Mouse (Mus musculus) forebrain, embryonic 13.5 days (tissue): ENCODE measurements at regions not wholly inside any gene's neighbourhood (a gene's known extent, or its start where the extent isn't known, plus 50 kb on each side); places are given as distances from the start of the nearest gene placed in this dataset.

ENCODE experiments used
- ATAC-seq: fragments of 200-750 bp; cut with Nextera tagmentation; 2 replicates; pipeline ENCODE4 v1.8.0; 2017
- H3K27ac ChIP-seq: fragments of 300-500 bp; sonication (generic); 2 replicates; pipeline ENCODE4 v1.5.1; 2015; ENCODE audit warnings: inconsistent platforms, mild to moderate bottlenecking, moderate library complexity
- H3K27me3 ChIP-seq: fragments of 300-500 bp; sonication (generic); 2 replicates; pipeline ENCODE4 v1.6.1; 2015; ENCODE audit warnings: mild to moderate bottlenecking, inconsistent platforms
- H3K36me3 ChIP-seq: fragments of 300-500 bp; sonication (generic); 2 replicates; pipeline ENCODE4 v1.6.1; 2015; ENCODE audit warnings: mild to moderate bottlenecking, inconsistent platforms; ENCODE audit not compliant: poor library complexity, severe bottlenecking
- H3K4me1 ChIP-seq: fragments of 300-500 bp; sonication (generic); 2 replicates; pipeline ENCODE4 v1.6.1; 2015; ENCODE audit warnings: inconsistent platforms
- H3K4me2 ChIP-seq: fragments of 300-500 bp; sonication (generic); 2 replicates; pipeline ENCODE4 v1.6.1; 2015; ENCODE audit warnings: inconsistent platforms, mild to moderate bottlenecking, moderate library complexity
- H3K4me3 ChIP-seq: fragments of 300-500 bp; sonication (generic); 2 replicates; pipeline ENCODE4 v1.5.1; 2015; ENCODE audit warnings: mild to moderate bottlenecking, inconsistent platforms
- H3K9ac ChIP-seq: fragments of 300-500 bp; sonication (generic); 2 replicates; pipeline ENCODE4 v1.6.1; 2015; ENCODE audit warnings: mild to moderate bottlenecking, inconsistent platforms
- H3K9me3 ChIP-seq: fragments of 300-500 bp; sonication (generic); replicated peaks from 2 replicates; pipeline ENCODE4 v1.6.1; 2016; ENCODE audit warnings: inconsistent platforms
- WGBS: fragments of 180-500 bp; shearing (Covaris S2); methylation state at CpG from one replicate; pipeline ENCODE4 v1.1.7; 2015; 5-methylcytosine and 5-hydroxymethylcytosine counted together

GRCm38 (mm10) chr1:128914811-128915210, 322.7 kb upstream of the Cxcr4 start:
- Histone ChIP-seq H3K9ac (no peak overlapping the region), H3K9me3 (no peaks in the 10 kb centered on the region), H3K4me1 (no peaks in the 10 kb centered on the region), H3K27ac (no peak overlapping the region), H3K4me2 (no peak overlapping the region), H3K4me3 (no peak overlapping the region), H3K27me3 (no peaks in the 10 kb centered on the region), H3K36me3 (no peaks in the 10 kb centered on the region)
- no peak for ATAC-seq
- WGBS: 78% methylated on average over 1 of the region's 1 CpGs

DNA sequence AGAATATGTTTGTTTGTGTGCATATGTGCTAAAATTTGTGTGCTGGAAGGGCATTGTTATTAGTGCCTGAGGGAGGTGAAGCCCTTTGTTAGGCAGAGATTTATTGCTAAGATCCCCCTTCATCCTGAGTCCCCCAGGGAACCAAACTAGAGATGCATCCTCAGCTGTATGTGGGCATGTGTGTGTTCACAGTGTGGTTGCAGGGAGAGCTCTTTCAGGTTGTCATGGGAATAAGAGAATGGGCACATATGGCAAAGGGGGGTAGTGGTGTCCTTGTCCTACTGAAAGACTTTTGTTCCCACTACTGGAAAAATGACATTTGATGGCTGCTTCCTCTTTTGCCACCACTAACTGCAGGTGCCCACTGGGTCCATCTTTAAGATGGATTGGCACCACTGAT, 320.4 kb upstream of the Cxcr4 start:
- no peak for ATAC-seq
- no peak overlapping the region for H3K4me2 ChIP-seq
- no peaks in the 10 kb centered on the region for H3K27me3 ChIP-seq
- no peaks in the 10 kb centered on the region for H3K9me3 ChIP-seq
- H3K27ac ChIP-seq: no peak overlapping the region
- no peak overlapping the region for H3K4me3 ChIP-seq
- no peak overlapping the region for H3K9ac ChIP-seq
- no peaks in the 10 kb centered on the region for H3K36me3 ChIP-seq
- no peaks in the 10 kb centered on the region for H3K4me1 ChIP-seq

DNA sequence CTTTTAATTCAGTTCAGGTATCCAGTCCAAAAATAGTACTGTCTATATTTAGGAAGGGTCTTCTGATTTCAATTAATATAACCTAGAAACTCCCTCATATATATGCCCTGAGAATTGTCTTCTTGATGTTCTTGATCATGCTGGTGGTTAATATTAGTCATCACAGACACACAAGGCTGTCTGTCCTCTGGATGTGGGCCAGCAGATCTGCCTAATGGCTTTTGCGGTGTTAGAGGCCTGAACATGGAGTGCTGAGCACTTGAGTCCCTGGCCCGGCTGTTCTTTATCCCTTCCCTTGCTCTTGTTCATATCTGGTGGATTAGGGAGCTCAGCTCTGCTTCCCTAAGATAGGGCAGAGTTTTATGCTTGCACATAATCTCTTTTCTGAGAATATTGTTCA, 315.5 kb upstream of the Cxcr4 start:
- no peak for ATAC-seq
- no peak overlapping the region for H3K4me2 ChIP-seq

GRCm38 (mm10) chr1:128898025-128898424, 305.9 kb upstream of the Cxcr4 start:
- Histone ChIP-seq H3K27ac (no peak overlapping the region), H3K36me3 (no peaks in the 10 kb centered on the region), H3K9ac (no peak overlapping the region), H3K4me2 (no peak overlapping the region), H3K4me1 (no peaks in the 10 kb centered on the region), H3K9me3 (no peaks in the 10 kb centered on the region), H3K27me3 (no peaks in the 10 kb centered on the region), H3K4me3 (no peak overlapping the region)
- 44% methylated on average over 8 of the region's 8 CpGs for WGBS
- no peak for ATAC-seq

More for the DNA sequence above, 315.5 kb upstream of the Cxcr4 start:
- Histone ChIP-seq H3K36me3 (no peaks in the 10 kb centered on the region), H3K4me3 (no peak overlapping the region), H3K9me3 (no peaks in the 10 kb centered on the region), H3K27ac (no peak overlapping the region), H3K27me3 (no peaks in the 10 kb centered on the region), H3K4me1 (no peaks in the 10 kb centered on the region), H3K9ac (no peak overlapping the region)
- 80% methylated on average over 2 of the region's 2 CpGs for WGBS

DNA sequence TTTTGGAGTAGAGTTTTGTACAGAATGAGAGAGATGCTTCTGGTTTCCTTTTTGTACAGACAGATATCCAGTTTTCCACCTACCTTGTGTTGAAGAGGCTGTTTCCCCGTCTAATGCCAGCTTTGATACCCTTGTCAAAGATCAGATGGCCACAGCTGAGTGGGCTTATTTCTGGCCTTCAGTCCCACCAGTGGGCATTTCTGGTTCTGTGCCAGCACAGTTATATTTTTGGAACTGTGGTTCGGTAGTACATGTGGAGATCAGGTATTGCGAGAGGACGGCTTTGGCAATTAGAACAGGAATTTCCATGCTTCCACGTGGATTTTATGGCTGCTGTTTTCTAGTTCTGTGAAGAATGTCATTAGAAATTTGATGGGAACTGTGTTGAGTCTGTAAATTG, 302.5 kb upstream of the Cxcr4 start:
- H3K9me3 ChIP-seq: no peaks in the 10 kb centered on the region
- no peaks in the 10 kb centered on the region for H3K27me3 ChIP-seq
- H3K36me3 ChIP-seq: no peaks in the 10 kb centered on the region
- no peak overlapping the region for H3K4me3 ChIP-seq
- H3K4me1 ChIP-seq: no peaks in the 10 kb centered on the region
- H3K4me2 ChIP-seq: no peak overlapping the region
- ATAC-seq: no peak
- H3K9ac ChIP-seq: no peak overlapping the region
- no peak overlapping the region for H3K27ac ChIP-seq
- WGBS: 92% methylated on average over 5 of the region's 5 CpGs

DNA sequence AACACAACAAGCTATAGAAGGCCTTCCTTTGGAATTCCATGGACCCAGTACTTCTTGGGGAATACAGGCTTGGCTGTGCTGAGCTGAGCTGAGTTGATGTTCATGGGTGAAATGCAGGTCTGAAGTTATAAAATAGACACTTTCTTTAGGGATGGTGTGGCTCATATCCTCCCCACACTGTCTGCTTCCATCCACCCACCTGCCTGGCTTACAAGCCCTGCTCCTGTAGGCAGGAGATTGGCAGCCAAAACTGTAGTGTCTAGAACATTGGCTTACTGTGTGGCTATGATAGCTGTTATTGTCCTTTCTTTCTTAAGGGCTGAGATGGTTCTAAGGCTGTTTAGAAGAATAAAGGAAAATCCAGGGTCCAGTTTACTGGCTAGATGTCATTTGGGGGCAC, 286.2 kb upstream of the Cxcr4 start:
- Histone ChIP-seq H3K4me1 (no peaks in the 10 kb centered on the region), H3K27me3 (no peaks in the 10 kb centered on the region), H3K9ac (no peak overlapping the region), H3K9me3 (no peaks in the 10 kb centered on the region), H3K4me2 (no peak overlapping the region), H3K4me3 (no peak overlapping the region), H3K27ac (no peak overlapping the region), H3K36me3 (no peaks in the 10 kb centered on the region)
- ATAC-seq: no peak

- no peaks in the 10 kb centered on the region for H3K36me3 ChIP-seq
- no peaks in the 10 kb centered on the region for H3K27me3 ChIP-seq
- no peak overlapping the region for H3K4me3 ChIP-seq
- no peaks in the 10 kb centered on the region for H3K9me3 ChIP-seq
- no peak overlapping the region for H3K4me2 ChIP-seq
- H3K9ac ChIP-seq: no peak overlapping the region
- no peaks in the 10 kb centered on the region for H3K4me1 ChIP-seq
- 11% methylated on average over 8 of the region's 8 CpGs for WGBS
- ATAC-seq: peak; percentile 84
- no peak overlapping the region for H3K27ac ChIP-seq
Measured at GRCm38 (mm10) chr1:128875289-128875688, 283.2 kb upstream of the Cxcr4 start.

GRCm38 (mm10) chr1:128874190-128874589, 282.1 kb upstream of the Cxcr4 start:
- H3K4me3 ChIP-seq: no peak overlapping the region
- H3K9ac ChIP-seq: no peak overlapping the region
- H3K27me3 ChIP-seq: no peaks in the 10 kb centered on the region
- no peak overlapping the region for H3K27ac ChIP-seq
- H3K36me3 ChIP-seq: no peaks in the 10 kb centered on the region
- WGBS: 85% methylated on average over 11 of the region's 11 CpGs
- H3K9me3 ChIP-seq: no peaks in the 10 kb centered on the region
- no peak overlapping the region for H3K4me2 ChIP-seq
- no peaks in the 10 kb centered on the region for H3K4me1 ChIP-seq
- ATAC-seq: no peak

- no peak overlapping the region for H3K4me3 ChIP-seq
- H3K36me3 ChIP-seq: no peaks in the 10 kb centered on the region
- H3K9ac ChIP-seq: no peak overlapping the region
- no peaks in the 10 kb centered on the region for H3K27me3 ChIP-seq
- no peak for ATAC-seq
- no peaks in the 10 kb centered on the region for H3K9me3 ChIP-seq
- WGBS: 88% methylated on average over 3 of the region's 3 CpGs
- H3K4me1 ChIP-seq: no peaks in the 10 kb centered on the region
- no peak overlapping the region for H3K4me2 ChIP-seq
- H3K27ac ChIP-seq: no peak overlapping the region
Measured at GRCm38 (mm10) chr1:128868761-128869160, 276.7 kb upstream of the Cxcr4 start.

GRCm38 (mm10) chr1:128860537-128860936, 268.4 kb upstream of the Cxcr4 start:
- Histone ChIP-seq H3K4me2 (peak overlapping the region; percentile 28), H3K9ac (no peak overlapping the region), H3K9me3 (no peaks in the 10 kb centered on the region), H3K27me3 (no peaks in the 10 kb centered on the region), H3K27ac (no peak overlapping the region), H3K4me3 (no peak overlapping the region), H3K4me1 (peaks cover 14% of the 10 kb centered on the region), H3K36me3 (no peaks in the 10 kb centered on the region)
- WGBS: 10% methylated on average over 1 of the region's 1 CpGs
- peak; percentile 34; the same call in 1 of the 2 replicates for ATAC-seq

DNA sequence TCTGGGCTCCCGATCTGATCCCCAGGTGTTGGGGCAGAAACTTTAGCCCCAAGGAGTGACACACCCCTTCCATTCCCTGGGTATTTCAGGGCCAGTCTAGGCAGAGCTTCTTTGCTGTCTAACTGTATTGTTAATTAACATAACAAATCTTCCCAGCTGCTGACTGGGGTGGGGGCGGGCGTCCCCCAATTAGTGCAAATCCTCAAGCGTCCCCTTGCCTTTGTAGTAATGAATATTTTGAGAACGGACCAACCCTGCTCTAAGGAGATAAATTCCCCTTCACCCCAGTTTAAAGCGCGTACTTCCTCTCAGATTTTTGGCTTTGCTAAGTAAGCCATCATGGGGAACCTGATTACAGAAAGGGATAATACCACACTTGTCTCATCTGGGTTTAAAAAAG, 268.0 kb upstream of the Cxcr4 start:
- Histone ChIP-seq H3K36me3 (no peaks in the 10 kb centered on the region), H3K4me3 (no peak overlapping the region), H3K4me1 (peaks cover 14% of the 10 kb centered on the region), H3K4me2 (peak overlapping the region; percentile 28), H3K27me3 (no peaks in the 10 kb centered on the region), H3K9me3 (no peaks in the 10 kb centered on the region), H3K27ac (no peak overlapping the region), H3K9ac (no peak overlapping the region)
- ATAC-seq: peak; percentile 63; the same call in 1 of the 2 replicates
- 5% methylated on average over 7 of the region's 7 CpGs for WGBS

GRCm38 (mm10) chr1:128858661-128859060, 266.6 kb upstream of the Cxcr4 start:
- 94% methylated on average over 2 of the region's 2 CpGs for WGBS

DNA sequence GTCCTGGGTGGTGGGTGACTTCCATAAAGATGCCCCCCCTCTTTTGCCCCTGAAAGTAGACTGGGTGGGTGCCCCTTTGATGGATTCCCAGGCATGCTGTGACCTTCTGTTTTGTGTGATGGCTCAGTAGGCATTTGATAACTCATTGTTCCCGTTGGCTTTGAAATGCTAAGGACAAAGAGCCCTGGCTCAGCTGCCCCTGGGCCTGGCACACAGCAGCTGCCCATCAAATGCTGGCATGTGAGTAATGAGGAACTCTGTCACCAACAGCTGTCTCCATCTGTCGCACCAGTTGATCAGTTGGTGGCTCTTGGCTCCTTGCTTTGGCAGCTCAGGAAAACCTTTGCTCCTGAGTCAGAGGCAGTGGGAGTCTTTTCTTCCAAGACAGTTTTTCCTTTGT, 264.8 kb upstream of the Cxcr4 start:
- H3K4me1 ChIP-seq: peaks cover 14% of the 10 kb centered on the region
- H3K9me3 ChIP-seq: no peaks in the 10 kb centered on the region
- no peak overlapping the region for H3K4me3 ChIP-seq
- 43% methylated on average over 2 of the region's 2 CpGs for WGBS
- H3K4me2 ChIP-seq: no peak overlapping the region
- no peak for ATAC-seq
- no peak overlapping the region for H3K9ac ChIP-seq
- H3K27ac ChIP-seq: no peak overlapping the region
- H3K36me3 ChIP-seq: no peaks in the 10 kb centered on the region
- H3K27me3 ChIP-seq: no peaks in the 10 kb centered on the region

More at GRCm38 (mm10) chr1:128858661-128859060, 266.6 kb upstream of the Cxcr4 start:
- Histone ChIP-seq H3K9me3 (no peaks in the 10 kb centered on the region), H3K4me2 (no peak overlapping the region), H3K36me3 (no peaks in the 10 kb centered on the region), H3K9ac (no peak overlapping the region), H3K27ac (no peak overlapping the region), H3K27me3 (no peaks in the 10 kb centered on the region), H3K4me1 (peaks cover 14% of the 10 kb centered on the region), H3K4me3 (no peak overlapping the region)
- ATAC-seq: no peak
